Comparison of ENCODE assay signal across 12 mouse cellular contexts in the genomic region with DNA sequence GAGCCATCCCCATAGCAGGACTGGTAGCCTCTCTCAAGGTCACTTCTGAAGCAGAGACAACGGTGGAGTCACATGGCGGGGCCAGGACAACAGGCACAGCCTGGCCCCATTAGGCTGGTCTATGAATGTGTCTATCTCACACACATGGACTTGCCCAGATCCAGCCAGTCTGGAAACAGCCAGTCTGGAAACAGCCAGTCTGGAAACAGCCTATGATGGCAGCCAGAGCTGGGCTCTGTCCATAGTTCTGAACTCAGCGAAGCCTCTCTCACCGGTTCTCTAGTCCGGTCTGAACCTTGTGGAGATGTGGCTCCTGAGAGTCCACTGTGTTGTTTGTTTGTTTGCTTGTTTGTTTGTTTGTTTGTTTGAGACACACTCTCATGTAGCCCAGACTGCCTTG. TPM values are rescaled to one million over a fixed set of nuclear protein-coding genes. Genes with fewer than 3 reads are reported as not detected.
DNase-seq lines count a peak whose midpoint lies in the region.
"Had no signal": no experiment of that assay in that cellular context is flagged by ENCODE, and none has a peak within 500 bp of the region (broad histone marks: within the 10 kb centered on the region; RNA-seq: fewer than 3 reads in every experiment).

No protein-coding gene starts in this region.

- DNase-seq in adrenal gland, postnatal 14 days: peak; percentile 57
- no peak for DNase-seq in adrenal gland, adult 18-20 months (ENCODE audit: low spot score in 2 of 2)
- DNase-seq in ovary, postnatal 14 days (ENCODE audit: low spot score): peak; percentile 26
- no peak for DNase-seq in ovary, adult 18-20 months (ENCODE audit: low spot score)
- peak; percentile 74 for DNase-seq in kidney, postnatal 10 days
- DNase-seq in cerebellum, adult 18-20 months: no peak
- DNase-seq in frontal cortex, adult 2 months (ENCODE audit: extremely low spot score in 1 of 2, low spot score in 1 of 2): no peak
- DNase-seq in thymus, postnatal 25 days: no peak
- DNase-seq: cerebellum, adult 9-11 months had no signal

RNA-seq across cellular contexts. Expression of a gene that starts 23.4 kb away (rescaled TPM):
- 13.1 and 19.8 TPM in 2 replicates for total RNA-seq in adrenal gland, postnatal 14 days (2021)
- 10 to 100 TPM; 11.8 to 21.4 TPM for total RNA-seq in adrenal gland, adult 18-20 months (2021)
- polyA plus RNA-seq in frontal cortex, adult 2 months (2012; rRNA removed): 7.0 and 7.2 TPM in 2 replicates

RNA-seq across cellular contexts. Expression of a gene that starts 31.3 kb away (rescaled TPM):
- total RNA-seq in adrenal gland, postnatal 14 days (2021): 4.4 and 5.6 TPM in 2 replicates
- total RNA-seq in adrenal gland, adult 18-20 months (2021): 1 to 10 TPM; 1.8 to 3.4 TPM
- polyA plus RNA-seq in frontal cortex, adult 2 months (2012; rRNA removed): 64.9 and 68.2 TPM in 2 replicates
- polyA plus RNA-seq: heart, embryonic 11.5 days; liver, embryonic 12.5 days; stomach, embryonic 14.5 days had no signal

RNA-seq across cellular contexts. Expression of a gene that starts 53.0 kb away (rescaled TPM):
- 10.6 and 12.7 TPM in 2 replicates for total RNA-seq in adrenal gland, postnatal 14 days (2021)
- 1 to 10 TPM; 5.6 to 8.1 TPM for total RNA-seq in adrenal gland, adult 18-20 months (2021)
- polyA plus RNA-seq in frontal cortex, adult 2 months (2012; rRNA removed): 11.2 and 12.0 TPM in 2 replicates

Comparison
In these comparisons a context has a peak if more than half of its experiments do, and no peak if none do; other contexts are left out.
1. DNase-seq: peak in adrenal gland, postnatal 14 days (single experiment), ovary, postnatal 14 days (single experiment) and kidney, postnatal 10 days (single experiment); none in adrenal gland, adult 18-20 months (0 of 2), ovary, adult 18-20 months (single experiment), cerebellum, adult 18-20 months (0 of 2), frontal cortex, adult 2 months (0 of 2) and thymus, postnatal 25 days (single experiment).